Mouse (Mus musculus) C2C12 (cell line): Measurements from ENCODE around the gene Tpst2.

Source experiments
- CEBPB ChIP-seq: IDR thresholded peaks from one replicate; pipeline ENCODE4 v1.6.1; 2011; ENCODE audit warnings: low read depth, mild to moderate bottlenecking, control low read depth, moderate library complexity
- CTCF ChIP-seq: IDR thresholded peaks from one replicate; pipeline ENCODE4 v1.5.1; 2011; ENCODE audit not compliant: control insufficient read depth, insufficient read depth, insufficient read length
- MAX ChIP-seq: IDR thresholded peaks from one replicate; pipeline ENCODE4 v1.6.1; 2011; ENCODE audit warnings: mild to moderate bottlenecking, control low read depth
- USF1 ChIP-seq: IDR thresholded peaks from one replicate; pipeline ENCODE4 v1.6.1; 2011; ENCODE audit warnings: low read depth, mild to moderate bottlenecking, control low read depth, moderate library complexity

DNA sequence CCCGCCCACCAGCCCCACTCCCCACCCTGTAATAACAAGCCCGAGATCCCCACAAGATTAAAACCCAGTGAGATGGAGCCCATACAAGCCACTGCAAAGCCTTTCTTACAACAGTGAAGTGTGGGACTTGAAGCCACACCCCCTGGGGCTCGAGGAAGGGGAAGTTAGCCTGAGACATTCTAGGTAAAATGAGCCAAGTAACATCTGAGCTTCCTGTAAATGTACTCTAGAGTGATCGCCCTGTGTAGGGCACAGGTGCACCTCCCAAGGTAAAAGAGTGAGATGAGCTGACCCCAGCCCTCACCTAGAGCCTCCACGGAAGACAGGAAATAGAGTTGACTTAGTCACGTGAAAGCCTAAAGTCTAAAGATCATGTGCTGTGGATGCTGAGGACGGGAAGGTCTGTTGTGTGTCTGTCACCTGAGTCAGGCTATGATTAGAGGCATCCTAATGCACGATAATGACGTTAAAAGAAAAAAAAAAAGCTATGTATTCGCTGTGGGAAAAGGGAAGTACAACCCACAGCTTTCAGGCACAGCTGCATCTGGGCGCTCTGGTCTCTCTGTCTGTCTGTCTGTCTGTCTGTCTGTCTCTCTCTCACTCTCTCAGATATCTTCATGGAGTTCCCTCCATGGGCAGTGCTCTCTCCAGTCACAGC is 10.6 kb downstream of the Tpst2 start:
- TF ChIP-seq CTCF (no peak), CEBPB (no peak), USF1 (no peak), MAX (no peak)
